8 mouse cellular contexts compared by ENCODE assay signal in genomic region chr12:4548053-4549013, GRCm38 (mm10). TPM values are rescaled to one million over a fixed set of nuclear protein-coding genes. Genes with fewer than 3 reads are reported as not detected.
A peak's percentile ranks its signal among the peaks of the same experiment; 100 is the strongest.
DNase-seq lines count a peak whose midpoint lies in the region; ATAC-seq and TF ChIP-seq lines count a peak whose summit lies in the region.

No protein-coding gene starts in this region.

- no peaks in the 10 kb centered on the region for H3K27me3 ChIP-seq in intestine, embryonic 15.5 days (replicated peaks)

- no peak overlapping the region for H3K4me3 ChIP-seq in cortical plate, adult 2 months (ENCODE audit: insufficient read depth, low read length)
- H3K4me3 ChIP-seq in intestine, embryonic 15.5 days (replicated peaks) = peak overlapping the region; percentile 12; the same call in 1 of the 2 replicates

- no peak for TF ChIP-seq POLR2A in cortical plate, adult 2 months (IDR thresholded peaks at IDR 0.05; ENCODE audit: extremely low read depth, insufficient read depth, low read length)

- no peak overlapping the region for H3K9ac ChIP-seq in intestine, embryonic 15.5 days

- intact Hi-C loops in gastrocnemius, postnatal 36 days (cut with DNase I) = loop anchor here (5.0 to 10.0 kb wide), 3 partner anchors 71 to 444 kb away; partner anchors contain the start of gene Ncoa1
- intact Hi-C loops in left cerebral cortex, postnatal 14 days (cut with DNase I) = loop anchor here (2.0 to 10.0 kb wide), 3 partner anchors 72 to 444 kb away; partner anchors contain the start of gene Ncoa1

- no peaks in the 10 kb centered on the region for H3K9me3 ChIP-seq in intestine, embryonic 15.5 days

- DNase-seq in adrenal gland, adult (ENCODE audit: inconsistent age in 2 of 2, low spot score in 1 of 2) = peak; percentile 71 to 92
- peak; percentile 51 to 67 for DNase-seq in gastrocnemius, postnatal 36 days
- DNase-seq in left cerebral cortex, postnatal 14 days (ENCODE audit: low spot score in 2 of 2) = peak; percentile 80 to 87
- DNase-seq in mesoderm, embryonic 11.5 days (ENCODE audit: low read depth, low spot score) = peak; percentile 80
- DNase-seq in right cerebral cortex, postnatal 25 days = peak; percentile 73
- DNase-seq in yolk sac, embryonic 10.5 days (ENCODE audit: low spot score) = peak; percentile 51

- H3K27ac ChIP-seq in cortical plate, adult 2 months (ENCODE audit: insufficient read depth, low read length) = no peak overlapping the region
- H3K27ac ChIP-seq in intestine, embryonic 15.5 days = no peak overlapping the region

- H3K4me2 ChIP-seq in intestine, embryonic 15.5 days (replicated peaks) = peak overlapping the region; percentile 41

- WGBS in intestine, embryonic 15.5 days = 22% methylated on average over 18 of the region's 18 CpGs

- ATAC-seq in intestine, embryonic 15.5 days = peak; percentile 68

- peak; percentile 87 for TF ChIP-seq CTCF in cortical plate, adult 2 months (IDR thresholded peaks at IDR 0.05; ENCODE audit: extremely low read depth, insufficient read depth, low read length)

- H3K4me1 ChIP-seq in cortical plate, adult 2 months (ENCODE audit: control insufficient read depth, insufficient read depth, low read length) = no peaks in the 10 kb centered on the region
- H3K4me1 ChIP-seq in intestine, embryonic 15.5 days (replicated peaks) = no peaks in the 10 kb centered on the region; the same call in 1 of the 2 replicates

- no peaks in the 10 kb centered on the region for H3K36me3 ChIP-seq in intestine, embryonic 15.5 days

RNA-seq across cellular contexts. Expression of gene Itsn2, which starts 44.1 kb away (rescaled TPM):
- polyA plus RNA-seq in cortical plate, adult 2 months (2012; rRNA removed) = 42.4 and 46.9 TPM in 2 replicates
- total RNA-seq in gastrocnemius, postnatal 36 days (2021) = 10 to 100 TPM; 17.4 to 21.0 TPM
- polyA plus RNA-seq in intestine, embryonic 15.5 days (2015; fragmentation: Nextera tagmentation; extraction: Ambion mirVana) = 38.3 and 39.6 TPM in 2 replicates
- 10 to 100 TPM; 61.4 to 64.2 TPM for total RNA-seq in left cerebral cortex, postnatal 14 days (2021)

RNA-seq across cellular contexts. Expression of gene Gm3625, which starts 44.4 kb away (rescaled TPM):
- polyA plus RNA-seq in cortical plate, adult 2 months (2012; rRNA removed) = not detected in 2 replicates
- not detected for total RNA-seq in gastrocnemius, postnatal 36 days (2021)
- polyA plus RNA-seq in intestine, embryonic 15.5 days (2015; fragmentation: Nextera tagmentation; extraction: Ambion mirVana) = not detected in 2 replicates
- total RNA-seq in left cerebral cortex, postnatal 14 days (2021) = not detected
